Mouse (Mus musculus) layer of hippocampus, adult 9-10 months (tissue): ENCODE results near the gene Npas3.

ENCODE experiments used
- DNase-seq: peaks from one replicate; pipeline ENCODE4 v3.0.0; 2022; ENCODE audit warnings: low spot score

Gene Npas3

DNA sequence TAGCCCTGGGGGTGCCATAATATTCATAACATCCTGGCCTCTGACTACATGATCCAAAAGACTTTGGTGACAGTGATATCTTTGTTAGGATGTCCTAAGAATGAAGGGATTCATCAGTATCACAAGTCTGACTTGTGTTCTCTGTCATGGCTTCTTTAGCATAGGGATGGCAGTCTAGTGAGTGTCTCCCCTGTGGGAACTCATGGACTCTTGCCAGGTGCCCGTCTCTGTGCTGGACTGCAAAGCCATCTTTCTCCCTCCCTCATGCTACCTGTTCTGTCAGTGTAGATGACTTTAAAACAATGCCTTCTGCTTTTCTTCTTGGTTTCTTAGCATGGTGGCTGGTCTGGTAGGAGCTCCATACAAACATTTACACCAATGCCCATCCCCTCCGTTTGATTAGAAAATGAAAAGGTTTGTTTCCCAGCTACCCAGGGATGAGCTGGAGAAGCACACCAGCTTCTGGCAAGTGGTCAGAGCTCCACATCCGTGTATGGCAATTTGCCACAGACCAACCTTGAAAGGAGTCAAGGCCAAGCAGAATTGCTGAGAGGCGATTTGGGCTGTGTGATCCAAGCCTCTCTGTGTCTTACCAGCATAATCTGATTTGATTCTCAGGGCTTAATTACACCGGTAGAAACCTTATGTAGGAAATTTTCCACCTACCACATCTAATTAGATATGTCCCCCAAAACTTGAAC is 616.1 kb downstream of the Npas3 start:
- no peak for DNase-seq

DNA sequence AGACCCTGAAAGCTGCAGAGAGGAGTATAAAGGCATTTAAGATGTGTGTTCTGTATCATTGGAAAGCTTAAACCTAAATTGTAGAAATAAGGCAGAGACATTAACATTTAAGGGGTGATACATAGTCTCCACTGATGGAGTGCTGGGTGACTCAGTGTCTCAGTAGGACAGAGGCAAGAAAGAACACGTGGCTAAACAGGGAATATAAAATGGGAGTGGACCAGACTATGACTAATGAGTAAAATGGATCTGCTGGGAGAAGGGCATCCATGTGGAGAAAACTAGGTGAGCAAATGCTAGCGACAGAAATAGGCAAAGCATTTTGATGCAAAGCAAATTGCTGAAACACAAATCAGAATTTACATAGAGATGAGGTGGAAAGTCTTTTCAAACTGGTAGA is 617.2 kb downstream of the Npas3 start:
- DNase-seq, result no peak

DNA sequence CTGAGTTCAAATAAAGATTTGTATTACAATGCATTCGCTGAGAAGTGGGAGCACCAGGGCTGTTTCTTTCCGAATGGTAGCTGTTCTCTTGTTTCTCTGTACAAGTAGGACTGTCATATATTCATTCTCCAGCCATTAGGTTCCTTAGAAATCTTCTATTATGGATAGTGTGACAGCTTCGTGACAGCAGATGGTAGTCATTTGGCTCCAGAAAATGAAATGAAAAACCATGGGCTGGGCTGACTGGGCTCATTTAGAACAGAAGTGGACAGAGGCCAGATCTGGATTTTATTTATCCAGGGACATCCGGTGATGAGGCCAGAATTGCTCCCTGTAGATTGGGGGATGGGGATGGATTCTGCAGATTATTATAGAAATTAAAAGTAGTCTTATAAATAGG is 621.5 kb downstream of the Npas3 start:
- no peak for DNase-seq

DNA sequence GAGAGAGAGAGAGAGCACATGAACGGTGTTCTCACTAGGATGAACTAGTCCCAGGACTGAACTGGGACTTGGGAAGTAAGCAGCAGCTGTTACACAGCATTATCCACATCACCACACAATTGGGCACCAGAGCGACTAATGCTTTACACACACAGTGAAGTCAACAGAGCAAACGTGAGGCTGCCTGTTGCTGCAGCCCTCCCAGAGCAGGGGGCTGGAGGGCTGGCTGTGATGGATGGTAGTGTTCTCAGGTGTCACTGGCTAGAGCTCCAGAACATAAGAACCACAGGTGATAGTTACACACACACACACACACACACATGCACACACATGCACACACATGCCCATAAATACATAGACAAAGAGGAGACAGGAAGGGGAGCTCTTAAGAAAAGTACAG is 626.7 kb downstream of the Npas3 start:
- no peak for DNase-seq

DNA sequence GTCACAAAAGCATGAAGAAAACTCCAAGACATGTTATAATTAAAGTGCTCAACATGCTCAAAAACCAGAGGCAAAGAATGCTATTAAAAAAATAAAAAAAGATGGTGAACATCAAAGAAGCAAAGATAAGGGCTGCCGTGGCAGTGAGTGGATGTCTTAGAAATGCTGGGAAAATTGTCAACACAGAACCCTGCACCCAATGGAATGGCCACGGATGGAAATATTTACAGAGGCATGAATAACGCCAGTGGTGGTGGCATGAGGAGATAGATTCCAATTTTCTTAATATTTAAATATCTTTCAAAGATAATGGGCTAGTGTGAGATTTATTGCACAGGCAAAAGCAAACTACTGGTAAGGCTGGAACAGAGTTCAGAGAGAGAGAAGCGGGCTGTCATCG is 628.2 kb downstream of the Npas3 start:
- no peak for DNase-seq

DNA sequence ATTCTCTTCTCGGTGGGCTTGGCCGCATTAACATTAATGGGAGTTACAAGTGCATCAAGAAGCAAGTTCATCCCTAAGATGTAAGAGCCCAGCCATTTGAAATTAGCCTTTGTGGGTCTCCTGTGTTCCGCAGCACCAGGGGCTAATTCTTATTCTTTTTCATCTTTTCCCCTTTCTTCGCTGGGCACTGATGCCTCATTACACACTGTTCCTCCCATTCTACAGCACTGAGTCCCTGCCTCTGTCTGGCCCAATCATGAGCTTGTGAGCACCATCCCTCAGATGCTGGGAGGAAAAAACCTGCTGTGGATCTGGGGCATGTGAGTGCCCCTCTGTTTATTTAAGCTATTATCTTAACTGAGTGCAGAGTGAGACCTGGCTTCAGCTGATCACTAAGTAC is 633.2 kb downstream of the Npas3 start:
- DNase-seq, result no peak

DNA sequence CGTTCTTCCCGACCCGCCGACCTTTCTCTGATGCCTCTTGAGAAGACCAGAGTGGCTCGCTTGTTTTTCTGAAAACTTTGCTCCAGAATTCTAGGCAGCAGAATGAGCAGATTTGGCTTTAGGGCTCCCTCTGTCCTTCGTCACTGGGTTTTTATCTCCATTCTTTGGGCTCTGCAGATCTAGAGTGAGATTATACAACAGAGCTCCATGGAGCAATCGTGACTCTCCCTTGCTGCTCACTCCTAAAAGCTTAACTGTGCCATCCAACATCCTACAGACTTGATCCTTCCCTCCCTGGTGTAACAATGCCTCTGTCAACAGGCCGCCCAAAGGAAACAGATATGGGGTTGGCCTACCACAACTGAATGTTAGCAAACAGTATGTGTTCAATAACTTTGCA is 634.4 kb downstream of the Npas3 start:
- DNase-seq, result no peak

DNA sequence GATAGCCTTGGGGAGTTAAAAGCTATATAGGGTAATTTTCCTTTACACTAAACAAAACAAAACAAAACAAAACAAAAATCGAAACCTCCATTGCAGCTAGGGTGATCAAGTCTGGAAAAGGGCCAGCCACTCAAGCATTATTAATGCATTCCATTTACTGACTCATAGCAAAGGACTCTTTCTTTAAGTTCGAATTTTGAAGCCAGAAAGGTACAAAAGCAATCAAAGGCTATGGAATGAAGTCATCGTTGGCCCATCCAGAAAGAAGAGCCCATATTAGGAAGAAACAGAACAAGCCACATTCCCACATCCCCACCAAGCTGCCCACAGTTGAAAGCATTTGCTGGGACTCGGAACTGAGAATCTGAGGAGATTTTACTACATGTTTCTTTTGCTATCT is 640.1 kb downstream of the Npas3 start:
- no peak for DNase-seq

DNA sequence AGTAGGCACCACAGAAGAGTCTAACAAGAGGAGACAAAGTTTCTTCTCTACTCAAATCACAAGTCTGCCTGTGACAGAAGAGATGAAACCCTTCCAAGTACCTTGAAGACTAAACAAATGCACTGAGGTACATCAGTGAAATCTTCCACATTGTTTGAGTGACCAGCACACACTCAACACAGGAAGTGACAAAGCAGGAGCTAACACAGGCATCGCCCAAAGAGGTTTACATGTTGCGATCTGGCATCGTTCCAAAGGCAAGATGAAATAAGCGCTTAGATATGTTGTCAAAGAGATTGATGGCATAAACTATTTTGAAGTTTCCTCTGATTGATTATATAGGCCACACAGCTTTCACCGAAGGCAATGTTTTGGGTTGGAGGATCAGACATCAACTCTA is 647.4 kb downstream of the Npas3 start:
- DNase-seq, result no peak

DNA sequence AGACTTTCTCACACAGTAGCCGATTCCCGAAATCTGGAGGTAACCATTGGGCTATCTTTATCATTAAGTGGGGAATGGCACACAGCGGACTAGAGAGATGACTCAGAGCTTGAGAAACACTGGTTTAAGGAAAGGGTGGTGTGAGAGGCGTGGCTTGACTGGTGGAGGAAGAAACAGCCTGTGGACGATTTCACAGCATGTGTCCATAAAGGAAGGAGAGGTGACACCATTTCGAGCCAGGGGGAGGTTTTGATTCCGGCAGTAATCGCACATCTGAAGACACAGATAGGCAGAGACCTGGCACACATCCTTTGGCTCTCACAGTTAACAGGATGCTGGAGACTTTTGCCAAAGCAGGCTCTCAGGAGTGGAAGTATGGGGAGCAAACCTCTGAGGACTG is 660.3 kb downstream of the Npas3 start:
- no peak for DNase-seq

DNA sequence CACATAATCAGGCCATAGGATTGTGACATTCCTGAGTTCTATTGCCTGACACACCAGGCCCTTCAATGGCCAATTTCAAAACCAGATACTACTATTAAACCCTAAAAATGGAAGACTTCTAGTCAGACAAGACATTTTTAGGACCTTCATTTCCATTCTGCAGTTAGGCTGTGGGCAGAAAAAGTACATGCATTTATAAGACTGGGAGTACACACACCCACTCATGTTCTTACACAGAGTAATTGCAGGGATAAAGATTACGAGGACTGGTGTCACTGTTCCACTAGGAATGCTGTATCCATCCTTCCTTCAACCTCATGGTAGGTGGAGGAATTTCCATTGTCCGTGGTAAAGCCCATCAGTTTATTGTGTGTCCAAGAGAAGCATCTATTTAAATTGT is 661.7 kb downstream of the Npas3 start:
- no peak for DNase-seq

DNA sequence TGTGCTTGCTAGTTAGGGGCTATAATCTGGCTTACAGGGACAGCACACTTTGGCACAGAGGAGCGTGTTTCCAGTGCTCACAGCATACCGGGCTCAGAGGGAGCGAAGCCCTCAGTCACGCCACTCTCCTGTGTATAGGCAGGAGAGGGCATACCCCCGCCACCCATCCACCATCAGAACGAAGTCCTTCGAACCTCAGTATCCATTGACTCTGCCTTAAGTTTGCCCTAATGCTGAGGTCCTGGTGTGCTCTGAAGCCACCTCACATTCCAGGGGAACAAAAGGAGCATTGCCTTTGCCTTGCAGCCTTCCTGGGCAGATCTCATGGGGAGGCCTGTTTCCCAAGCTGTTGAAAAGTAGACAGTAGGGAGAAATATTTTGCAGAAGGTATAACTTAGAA is 673.7 kb downstream of the Npas3 start:
- DNase-seq, result no peak

DNA sequence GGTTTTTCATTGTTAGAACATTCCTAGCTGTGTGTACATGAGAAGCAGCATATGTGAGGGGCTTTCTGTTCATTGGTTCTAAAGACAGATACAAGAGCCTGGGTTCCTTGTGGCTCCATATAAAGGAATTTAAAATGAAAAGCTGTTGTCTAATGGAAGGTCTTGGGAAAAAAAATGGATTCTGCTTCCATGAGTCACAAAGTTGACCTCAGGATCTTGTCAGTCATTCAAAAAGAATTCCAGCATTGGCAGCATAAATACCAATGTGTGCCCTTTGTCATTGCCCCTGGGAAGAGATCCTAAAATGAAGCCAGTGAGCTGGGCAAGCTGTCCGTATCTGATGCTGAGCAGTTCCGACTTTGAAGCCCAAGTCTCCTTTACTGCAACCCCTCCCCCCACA is 700.3 kb downstream of the Npas3 start:
- DNase-seq, result no peak

DNA sequence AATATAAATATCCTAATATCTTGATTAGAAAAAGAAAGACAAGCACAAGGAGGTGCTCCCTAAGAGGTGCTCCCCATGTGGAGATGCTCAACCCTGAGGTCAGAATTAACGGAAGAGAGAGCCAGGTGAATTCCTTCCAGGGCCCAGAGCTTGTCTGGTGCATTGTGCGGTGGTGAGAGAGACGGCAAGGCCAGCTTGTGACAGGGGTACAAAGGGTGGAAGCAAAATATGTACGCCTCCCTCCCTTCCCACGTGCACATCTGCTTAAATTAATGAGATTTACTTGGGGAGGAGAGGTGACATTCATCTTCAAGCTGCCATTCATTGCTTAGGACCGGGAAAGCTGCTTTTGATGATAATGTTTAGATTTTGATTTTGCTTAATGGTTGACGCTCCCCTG is 713.5 kb downstream of the Npas3 start:
- DNase-seq, result no peak

DNA sequence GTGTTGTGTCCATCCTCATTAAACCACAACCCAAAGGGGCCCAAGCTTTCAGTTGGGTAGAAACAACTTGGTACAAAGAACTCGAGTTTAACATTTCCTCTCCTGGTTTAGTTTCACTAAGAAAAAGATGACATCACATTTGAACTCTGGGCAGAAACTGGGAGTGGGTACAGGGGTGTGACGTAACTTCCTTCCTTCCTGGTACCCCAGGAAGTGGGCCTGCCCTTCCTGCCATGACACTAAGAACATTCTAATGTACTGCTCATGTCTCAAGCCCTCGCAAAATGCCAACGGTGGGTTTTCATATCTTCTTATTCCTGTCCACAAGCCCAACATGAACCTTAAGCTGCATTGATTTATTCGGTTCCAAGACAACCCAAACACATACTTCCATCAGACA is 715.1 kb downstream of the Npas3 start:
- no peak for DNase-seq

DNA sequence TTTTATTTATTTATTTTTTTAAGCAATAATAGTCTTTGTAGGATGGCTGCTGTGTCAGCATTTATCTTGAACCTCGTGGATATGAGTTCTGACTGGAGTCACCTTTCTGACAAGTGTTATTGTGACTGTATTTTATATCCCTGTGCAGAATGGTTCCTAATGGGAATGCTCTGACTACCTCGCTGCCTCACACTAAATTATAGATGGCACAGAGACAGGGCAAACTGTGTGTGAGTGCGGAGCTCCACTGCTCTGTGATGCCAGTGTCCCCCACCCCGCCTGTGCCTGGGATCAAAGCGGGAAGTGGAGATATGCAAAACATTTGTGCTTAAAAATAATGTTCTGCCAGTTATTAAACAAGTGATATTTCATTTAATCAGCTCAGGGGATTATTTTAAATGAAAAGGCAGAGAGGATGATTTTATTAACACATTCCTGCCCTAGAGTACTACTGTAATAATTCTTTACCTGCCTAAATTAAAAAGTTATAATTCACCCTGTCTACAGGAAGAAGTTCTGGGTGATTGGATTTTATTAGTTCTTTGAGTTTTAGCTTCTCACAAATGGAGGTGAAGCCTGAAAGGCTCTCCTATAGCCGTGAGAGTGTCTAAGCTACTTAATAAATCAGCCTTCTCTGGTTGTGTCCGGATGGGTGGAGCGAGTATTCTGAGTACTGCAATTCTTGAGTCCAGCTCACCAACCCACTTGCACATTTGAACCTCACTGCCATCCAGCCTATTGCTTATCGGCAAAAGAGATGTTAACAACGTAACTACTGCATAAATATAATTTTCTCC is 721.1 kb downstream of the Npas3 start:
- DNase-seq, result no peak

DNA sequence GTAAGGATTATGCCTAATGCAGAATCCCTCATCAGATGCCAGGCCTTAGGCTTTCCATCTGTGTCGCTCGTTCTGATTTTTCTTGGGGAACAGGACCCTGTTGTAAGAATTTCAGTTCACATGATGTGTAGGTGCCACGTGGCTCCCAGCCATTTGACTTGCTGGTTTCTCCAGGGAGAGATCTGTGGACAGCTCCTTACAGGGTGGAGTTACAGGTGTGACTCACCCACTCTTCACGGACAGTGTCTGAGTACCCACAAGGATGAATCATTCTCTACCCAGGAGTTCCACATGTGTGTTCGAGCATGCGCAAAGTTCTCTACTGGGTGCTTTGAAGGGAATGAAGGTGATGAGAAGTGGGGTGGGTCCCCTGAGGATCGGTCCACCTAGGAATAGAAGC is 722.2 kb downstream of the Npas3 start:
- no peak for DNase-seq

DNA sequence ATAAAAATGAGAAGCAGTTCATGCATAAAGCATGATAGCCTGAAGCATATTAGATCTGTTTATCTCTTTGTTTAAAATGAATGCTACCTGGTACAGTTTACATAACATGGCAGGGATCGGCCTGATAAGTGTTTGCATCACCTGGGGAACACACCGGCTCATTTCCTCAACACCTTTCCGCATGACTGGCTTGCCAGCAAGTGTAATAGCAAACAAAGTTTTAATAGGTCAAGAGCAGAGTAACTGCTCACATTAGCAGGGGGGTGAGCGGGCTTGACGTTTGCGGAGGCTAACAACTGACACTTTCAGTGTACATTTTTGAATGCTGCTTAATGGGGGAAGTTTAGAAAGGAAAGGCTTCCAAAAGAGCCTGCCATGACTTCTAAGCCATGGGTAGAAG is 724.9 kb downstream of the Npas3 start:
- DNase-seq, result no peak

DNA sequence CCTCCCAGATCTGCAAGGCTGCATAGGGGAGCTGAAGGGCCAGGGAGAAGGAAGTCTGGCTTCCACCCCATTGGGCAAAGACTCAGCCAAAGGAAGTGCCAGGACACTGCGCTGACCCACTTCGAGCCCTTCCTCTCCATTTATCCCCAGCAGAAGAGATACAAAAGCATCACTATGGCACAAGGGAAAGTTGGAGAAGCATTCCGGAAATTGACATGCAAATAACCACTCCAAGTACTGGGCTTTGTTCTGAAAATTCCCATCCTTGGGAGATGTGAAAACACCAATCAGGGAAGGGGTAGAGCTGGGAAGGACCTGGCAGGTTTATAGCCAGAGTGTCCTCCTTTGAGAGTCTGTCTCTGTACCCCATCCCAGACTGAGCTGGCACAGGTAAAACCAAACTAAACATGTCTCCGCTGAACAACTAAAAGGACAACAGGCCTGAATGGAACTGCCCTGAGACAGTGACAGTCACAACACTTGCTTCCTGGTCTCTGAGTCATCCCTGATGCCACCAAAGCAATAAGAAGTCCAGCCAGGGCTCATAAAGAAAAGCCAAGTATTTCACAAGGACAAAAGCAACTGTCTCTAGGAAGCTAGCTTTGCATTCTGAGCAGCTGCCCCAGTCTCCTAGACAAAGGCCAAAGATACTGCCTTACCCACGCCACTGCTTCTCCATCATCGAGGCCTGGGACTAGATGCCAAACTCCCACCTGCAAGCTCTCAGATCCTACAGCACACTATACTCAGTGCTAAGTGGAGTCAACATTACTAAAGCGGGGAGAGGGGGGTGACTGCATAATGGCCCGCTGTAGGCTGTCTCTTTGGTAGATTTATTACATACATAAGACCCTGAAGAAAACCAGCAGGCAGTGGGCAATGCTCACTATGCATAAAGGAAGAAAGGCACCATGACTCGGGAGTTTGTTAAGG is 733.4 kb downstream of the Npas3 start:
- DNase-seq, result no peak

DNA sequence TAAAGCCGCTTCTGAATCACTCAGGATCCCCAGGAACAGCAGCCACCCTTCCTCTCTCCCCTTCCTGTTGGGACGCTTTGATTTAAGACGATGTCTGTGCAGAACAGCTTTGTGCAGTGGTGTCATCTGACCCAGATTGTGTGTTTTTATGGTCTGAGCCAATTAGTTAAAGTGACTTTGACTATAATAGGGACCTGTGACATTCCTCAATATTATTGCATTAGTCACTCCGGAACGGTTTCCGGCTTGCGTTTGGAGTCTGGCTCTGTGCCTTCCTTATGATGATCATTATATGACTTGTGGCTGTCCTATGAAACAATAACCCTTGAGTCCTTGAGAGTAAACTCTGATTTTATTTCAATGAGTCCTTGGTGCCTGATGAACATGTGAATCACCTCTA is 735.5 kb downstream of the Npas3 start:
- DNase-seq, result no peak

DNA sequence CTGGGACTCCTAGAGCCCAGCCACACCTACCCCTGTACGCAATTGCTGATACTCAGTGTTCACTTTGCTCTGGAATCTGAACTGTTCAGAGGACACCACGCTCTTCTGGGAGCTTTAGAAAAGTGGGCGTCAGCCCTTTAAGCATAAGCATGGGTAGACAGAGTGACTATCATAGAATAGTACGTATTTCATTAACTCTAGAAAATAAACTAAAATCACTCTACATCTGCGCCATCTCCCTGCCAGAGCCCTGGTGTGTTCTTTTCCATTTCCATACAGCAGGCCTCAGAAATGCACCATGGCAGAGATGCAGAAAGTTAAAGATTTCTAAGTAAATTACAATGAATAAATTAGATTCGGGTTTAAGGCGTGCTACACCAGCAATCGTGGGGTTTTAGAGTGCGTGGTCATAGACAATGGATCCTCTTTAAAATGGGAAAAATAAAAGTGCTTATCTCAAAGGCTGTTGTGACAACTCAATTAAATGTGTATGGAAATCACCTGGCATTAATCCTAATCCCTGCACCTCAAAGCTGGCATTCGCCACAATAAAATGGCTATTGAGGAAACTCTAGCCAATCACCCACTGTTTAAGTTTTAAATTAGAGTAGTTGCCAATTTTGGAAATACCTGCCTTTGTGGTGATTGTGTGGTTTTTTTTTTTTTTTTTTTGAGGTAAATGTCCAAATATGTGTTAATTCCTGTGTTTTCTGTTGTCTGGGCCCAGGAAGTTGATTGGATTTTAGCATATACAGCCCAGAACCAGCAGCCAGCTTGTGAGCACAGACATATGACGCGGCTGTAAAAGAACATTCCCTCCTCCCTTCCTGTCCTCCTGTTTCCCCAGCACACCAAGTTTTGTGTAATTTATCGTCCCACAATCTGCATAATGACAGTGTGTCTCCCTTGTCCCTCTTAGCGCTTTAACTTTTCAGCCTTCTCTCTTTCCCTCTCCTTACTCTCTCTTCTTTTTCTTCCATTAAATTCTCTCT is 737.7 kb downstream of the Npas3 start:
- no peak for DNase-seq

DNA sequence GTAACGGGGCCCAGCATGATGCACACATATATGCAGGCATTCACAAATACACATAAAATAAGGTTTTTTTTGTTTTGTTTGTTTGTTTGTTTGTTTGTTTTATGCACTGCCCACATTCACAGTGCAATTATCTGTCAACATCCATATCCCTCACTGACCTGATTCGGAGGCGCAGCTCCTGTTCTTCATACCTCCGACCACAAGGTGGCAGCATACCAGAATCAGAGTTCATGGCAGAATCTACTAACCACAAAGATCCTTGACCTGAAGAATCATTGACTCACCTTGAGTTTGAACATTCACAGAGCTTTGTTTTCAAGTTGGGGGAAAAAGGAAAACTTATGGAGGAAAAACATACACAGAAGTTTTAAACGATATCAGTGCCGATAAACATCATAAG is 743.9 kb downstream of the Npas3 start:
- DNase-seq, result no peak
